Mouse (Mus musculus): ENCODE measurements around the gene Gpr183.

DNA sequence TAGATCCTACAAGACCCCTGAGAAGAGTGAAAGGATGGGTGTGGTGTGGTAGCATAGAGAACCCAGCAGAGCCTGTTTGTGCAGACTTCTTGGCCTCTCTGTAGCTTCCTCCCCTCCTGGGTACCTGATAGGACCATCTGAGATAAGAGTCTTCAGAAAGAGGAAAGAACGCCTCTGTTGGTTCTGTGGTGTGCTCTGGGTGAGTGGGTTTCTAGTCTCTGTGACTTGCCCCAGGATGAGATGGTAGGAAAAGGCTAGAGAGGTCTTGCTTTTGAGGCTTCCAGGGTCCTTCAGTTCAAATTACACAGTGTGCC lies 30.5 kb upstream of the Gpr183 start:
- TF ChIP-seq POLR2A (IDR thresholded peaks at IDR 0.05; ENCODE audit: extremely low read depth, insufficient read depth, low read length): no peak
- TF ChIP-seq CTCF (IDR thresholded peaks at IDR 0.05; ENCODE audit: low read depth, low read length): no peak

Measured in liver, adult 2 months (tissue).